Mouse (Mus musculus) heart, embryonic 10.5 days (tissue): ENCODE measurements around the gene Hmga1b. TPM values are rescaled to one million over a fixed set of nuclear protein-coding genes. Genes with fewer than 3 reads are reported as not detected.
"Not testable (repeated sequence)": the region's sequence is repeated elsewhere in the genome, so short reads cannot be mapped to it uniquely, and the experiment has no call there.

Experiments
- DNase-seq: peaks from one replicate; pipeline ENCODE4 v3.0.0-alpha.2; 2017; ENCODE audit warnings: low spot score
- H3K27ac ChIP-seq: fragments of 300-500 bp; sonication (generic); 2 replicates; pipeline ENCODE4 v1.5.1; 2016; ENCODE audit warnings: mild to moderate bottlenecking
- H3K27me3 ChIP-seq: fragments of 300-500 bp; sonication (generic); 2 replicates; pipeline ENCODE4 v1.6.1; 2016; ENCODE audit warnings: mild to moderate bottlenecking; ENCODE audit not compliant: poor library complexity, insufficient read depth, severe bottlenecking
- H3K36me3 ChIP-seq: fragments of 300-500 bp; sonication (generic); 2 replicates; pipeline ENCODE4 v1.6.1; 2016; ENCODE audit warnings: mild to moderate bottlenecking, moderate library complexity
- H3K4me1 ChIP-seq: fragments of 300-500 bp; sonication (generic); 2 replicates; pipeline ENCODE4 v1.6.1; 2016; ENCODE audit warnings: mild to moderate bottlenecking
- H3K4me3 ChIP-seq: fragments of 300-500 bp; sonication (generic); 2 replicates; pipeline ENCODE4 v1.5.1; 2016; ENCODE audit warnings: mild to moderate bottlenecking, moderate library complexity
- H3K9me3 ChIP-seq: fragments of 300-500 bp; sonication (generic); 2 replicates; pipeline ENCODE4 v1.6.1; 2016; ENCODE audit warnings: mild to moderate bottlenecking, moderate library complexity
- WGBS: fragments of 180-500 bp; shearing (Covaris S2); methylation state at CpG from one replicate; pipeline ENCODE4 v1.1.7; 2016; 5-methylcytosine and 5-hydroxymethylcytosine counted together
- polyA plus RNA-seq: library from polyadenylated mRNA; unstranded; fragments of >200 nt; fragmentation: Nextera tagmentation; extraction: Ambion mirVana; gene quantifications from 2 replicates; pipeline ENCODE4 v1.2.1, GENCODE M21; 2016

Gene Hmga1b
- polyA plus RNA-seq, 1 experiment from 2014 or later, result 7.7 TPM

DNA sequence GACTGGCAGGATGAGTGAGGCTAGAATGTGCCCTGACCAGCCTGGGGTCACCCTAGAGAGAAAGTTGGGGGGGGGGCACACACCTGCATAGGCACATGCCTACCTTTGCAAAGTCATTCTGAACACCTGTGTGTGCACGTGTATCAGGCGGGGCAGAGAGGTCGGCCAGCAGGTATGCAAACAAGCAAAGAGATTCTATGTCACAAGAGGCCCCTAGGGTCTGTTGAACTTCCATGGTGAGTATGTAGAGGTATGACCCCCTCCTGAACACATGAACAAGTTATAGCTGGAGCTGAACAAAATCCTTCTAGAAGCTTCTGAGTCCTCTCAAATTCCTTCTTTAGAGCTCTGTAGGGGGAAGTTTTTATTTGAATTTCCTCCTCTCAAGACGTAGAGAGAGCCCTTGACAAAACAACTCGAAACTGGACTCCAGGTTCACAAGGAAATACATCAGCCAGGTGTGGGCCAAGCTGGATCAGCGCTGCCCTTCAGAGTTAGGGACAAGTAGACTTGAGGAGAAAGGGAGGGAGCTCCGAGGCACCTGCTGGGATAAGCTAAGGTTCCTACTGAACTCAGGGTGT is 18.4 kb upstream of the Hmga1b start:
- H3K27me3 ChIP-seq, result 0 out of 2 replicates have a peak, but pooled peaks cover 2% of the 10 kb centered on the region
- DNase-seq, result no peak
- 75% methylated on average over 7 of the region's 7 CpGs for WGBS

GRCm38 (mm10) chr11:120747974-120748373 is 14.6 kb upstream of the Hmga1b start:
- H3K27me3 ChIP-seq, result peaks cover 6% of the 10 kb centered on the region; the same call in 1 of the 2 replicates

More for the DNA sequence above, 18.4 kb upstream of the Hmga1b start:
- no peak overlapping the region for H3K27ac ChIP-seq
- H3K36me3 ChIP-seq, result no peaks in the 10 kb centered on the region
- H3K4me1 ChIP-seq, result no peaks in the 10 kb centered on the region
- H3K4me3 ChIP-seq, result no peak overlapping the region
- no peaks in the 10 kb centered on the region for H3K9me3 ChIP-seq

GRCm38 (mm10) chr11:120749430-120749829 is 13.2 kb upstream of the Hmga1b start:
- no peaks in the 10 kb centered on the region for H3K36me3 ChIP-seq
- H3K27ac ChIP-seq, result no peak overlapping the region
- DNase-seq, result no peak
- peaks cover 6% of the 10 kb centered on the region; the same call in 1 of the 2 replicates for H3K27me3 ChIP-seq
- no peaks in the 10 kb centered on the region for H3K9me3 ChIP-seq
- 61% methylated on average over 8 of the region's 8 CpGs for WGBS
- H3K4me1 ChIP-seq, result no peaks in the 10 kb centered on the region
- H3K4me3 ChIP-seq, result no peak overlapping the region

More at GRCm38 (mm10) chr11:120747974-120748373, 14.6 kb upstream of the Hmga1b start:
- no peaks in the 10 kb centered on the region for H3K36me3 ChIP-seq
- WGBS, result 79% methylated on average over 4 of the region's 4 CpGs
- H3K27ac ChIP-seq, result no peak overlapping the region
- DNase-seq, result no peak
- no peak overlapping the region for H3K4me3 ChIP-seq
- H3K4me1 ChIP-seq, result no peaks in the 10 kb centered on the region
- no peaks in the 10 kb centered on the region for H3K9me3 ChIP-seq

DNA sequence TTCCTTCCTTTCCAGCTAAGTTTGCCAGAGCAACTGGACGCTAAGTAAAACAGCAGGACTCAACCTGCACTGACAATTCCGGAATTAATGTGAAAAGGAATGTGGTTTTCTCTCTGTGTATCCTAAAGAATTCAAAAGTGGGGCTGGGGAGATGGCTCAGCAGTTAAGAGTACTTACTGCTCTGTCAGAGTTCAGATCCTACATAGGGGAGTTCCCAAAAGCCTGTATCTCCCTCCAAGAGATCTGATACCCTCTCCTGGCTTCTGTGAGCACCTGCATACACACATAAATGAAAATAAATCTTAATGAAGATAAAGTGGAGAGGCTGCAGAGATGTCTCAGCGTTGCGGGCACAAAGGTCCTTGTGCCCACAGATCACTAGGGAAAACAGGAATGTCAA is 11.0 kb upstream of the Hmga1b start:
- peaks cover 6% of the 10 kb centered on the region; the same call in 1 of the 2 replicates for H3K27me3 ChIP-seq
- whole genome bisulfite sequencing, result 73% methylated on average over 4 of the region's 4 CpGs
- H3K4me1 ChIP-seq, result no peaks in the 10 kb centered on the region
- no peak for DNase-seq
- H3K36me3 ChIP-seq, result no peaks in the 10 kb centered on the region
- no peak overlapping the region for H3K4me3 ChIP-seq
- no peak overlapping the region for H3K27ac ChIP-seq
- no peaks in the 10 kb centered on the region for H3K9me3 ChIP-seq

DNA sequence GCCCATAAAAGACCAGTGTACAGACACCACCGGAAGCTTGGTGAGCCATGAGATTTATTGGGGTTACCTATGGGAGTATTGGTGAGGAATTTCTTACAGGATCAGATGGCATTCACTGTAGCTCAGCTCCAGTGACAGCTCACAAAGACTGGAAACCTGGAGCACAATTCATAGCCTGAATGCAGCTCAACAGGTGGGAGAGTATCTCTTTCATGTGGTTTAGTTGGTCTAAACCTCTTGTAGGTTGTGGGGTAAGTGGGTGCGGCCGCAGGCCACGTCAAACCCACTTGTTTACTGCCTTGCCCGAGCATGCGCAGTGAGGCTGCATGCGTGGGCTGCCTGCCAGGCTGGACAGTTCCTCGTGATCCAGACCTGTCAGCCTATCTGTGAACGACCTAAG is 2.4 kb upstream of the Hmga1b start:
- peaks cover 10% of the 10 kb centered on the region for H3K4me1 ChIP-seq
- 88% methylated on average over 9 of the region's 9 CpGs for whole genome bisulfite sequencing

GRCm38 (mm10) chr11:120761811-120762671 is 553 bp upstream of the Hmga1b start:
- Histone ChIP-seq H3K36me3 (no peaks in the 10 kb centered on the region), H3K27ac (peak overlapping the region; percentile 44; the same call in 1 of the 2 replicates), H3K4me3 (peak overlapping the region; percentile 36; the same call in 1 of the 2 replicates), H3K4me1 (peaks cover 10% of the 10 kb centered on the region), H3K27me3 (peaks cover 38% of the 10 kb centered on the region), H3K9me3 (peaks cover 13% of the 10 kb centered on the region)
- WGBS, result 66% methylated on average over 14 of the region's 14 CpGs
- DNase-seq, result no peak

More for the DNA sequence above, 2.4 kb upstream of the Hmga1b start:
- no peak overlapping the region for H3K4me3 ChIP-seq
- H3K36me3 ChIP-seq, result no peaks in the 10 kb centered on the region
- peaks cover 13% of the 10 kb centered on the region for H3K9me3 ChIP-seq
- DNase-seq, result no peak
- H3K27me3 ChIP-seq, result peaks cover 24% of the 10 kb centered on the region
- no peak overlapping the region for H3K27ac ChIP-seq

- not testable (repeated sequence) for H3K36me3 ChIP-seq, H3K27ac ChIP-seq, H3K9me3 ChIP-seq, DNase-seq, H3K4me1 ChIP-seq
- Histone ChIP-seq H3K27me3 (peaks cover 41% of the 10 kb centered on the region), H3K4me3 (peak overlapping the region; percentile 36)
- WGBS, result 3% methylated on average over 5 of the region's 23 CpGs
These were observed 766 bp downstream of the Hmga1b start for GRCm38 (mm10) chr11:120763121-120763999.

DNA sequence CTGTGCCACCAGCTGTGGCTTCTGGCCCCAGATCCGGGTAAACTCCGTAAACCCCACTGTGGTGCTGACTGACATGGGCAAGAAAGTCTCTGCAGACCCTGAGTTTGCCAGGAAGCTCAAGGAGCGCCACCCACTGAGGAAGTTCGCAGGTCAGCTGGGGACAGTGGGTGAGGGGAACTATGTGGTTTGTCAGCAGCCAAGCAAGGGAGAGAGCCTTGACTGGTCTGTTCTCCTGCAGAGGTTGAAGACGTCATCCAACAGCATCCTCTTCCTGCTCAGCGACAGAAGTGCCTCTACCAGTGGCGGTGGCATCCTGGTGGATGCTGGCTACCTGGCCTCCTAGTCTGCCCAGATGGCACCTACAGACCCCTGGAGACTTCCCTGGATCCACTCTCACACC is 4.4 kb downstream of the Hmga1b start:
- not testable (repeated sequence) for H3K4me1 ChIP-seq, DNase-seq, H3K9me3 ChIP-seq, H3K27ac ChIP-seq, H3K4me3 ChIP-seq, H3K36me3 ChIP-seq
- 59% methylated on average over 4 of the region's 7 CpGs for WGBS
- peaks cover 34% of the 10 kb centered on the region for H3K27me3 ChIP-seq

GRCm38 (mm10) chr11:120768206-120768605 is 5.6 kb downstream of the Hmga1b start:
- H3K4me3 ChIP-seq, result no peak overlapping the region
- H3K27me3 ChIP-seq, result peaks cover 28% of the 10 kb centered on the region
- no peaks in the 10 kb centered on the region for H3K9me3 ChIP-seq
- no peaks in the 10 kb centered on the region for H3K4me1 ChIP-seq
- WGBS, result 70% methylated on average over 1 of the region's 1 CpGs
- no peak for DNase-seq
- H3K27ac ChIP-seq, result no peak overlapping the region
- H3K36me3 ChIP-seq, result no peaks in the 10 kb centered on the region

- no peak for DNase-seq
- Histone ChIP-seq H3K27ac (no peak overlapping the region), H3K4me3 (no peak overlapping the region), H3K4me1 (0 out of 2 replicates have a peak, but pooled peaks cover 4% of the 10 kb centered on the region), H3K9me3 (no peaks in the 10 kb centered on the region), H3K36me3 (no peaks in the 10 kb centered on the region), H3K27me3 (peaks cover 6% of the 10 kb centered on the region; the same call in 1 of the 2 replicates)
- 68% methylated on average over 3 of the region's 3 CpGs for WGBS
These were observed 10.2 kb downstream of the Hmga1b start for GRCm38 (mm10) chr11:120772749-120773148.

GRCm38 (mm10) chr11:120773463-120774190 is 11.0 kb downstream of the Hmga1b start:
- 83% methylated on average over 7 of the region's 7 CpGs for WGBS
- Histone ChIP-seq H3K27me3 (no peaks in the 10 kb centered on the region), H3K4me3 (no peak overlapping the region), H3K27ac (no peak overlapping the region), H3K36me3 (no peaks in the 10 kb centered on the region), H3K4me1 (0 out of 2 replicates have a peak, but pooled peaks cover 4% of the 10 kb centered on the region), H3K9me3 (no peaks in the 10 kb centered on the region)
- DNase-seq, result no peak
